Mouse (Mus musculus) midbrain, embryonic 14.5 days (tissue): Measurements from ENCODE around the gene Ephb1. TPM values are rescaled to one million over a fixed set of nuclear protein-coding genes. Genes with fewer than 3 reads are reported as not detected.

Source experiments
- ATAC-seq: fragments of 200-750 bp; cut with Nextera tagmentation; 2 replicates; pipeline ENCODE4 v1.8.0; 2017; ENCODE audit warnings: moderate number of reproducible peaks, moderate library complexity; ENCODE audit not compliant: low FRiP score, low TSS enrichment
- DNase-seq: peaks from one replicate; pipeline ENCODE4 v3.0.0-alpha.2; 2015
- H3K27ac ChIP-seq: fragments of 300-500 bp; sonication (generic); replicated peaks from 2 replicates; pipeline ENCODE4 v1.5.1; 2014; ENCODE audit warnings: mild to moderate bottlenecking, low read depth, low read length, moderate library complexity
- H3K27me3 ChIP-seq: fragments of 300-500 bp; sonication (generic); 2 replicates; pipeline ENCODE4 v1.6.1; 2014; ENCODE audit warnings: low read length, control low read depth, mixed read lengths; ENCODE audit not compliant: control insufficient read depth, insufficient read depth
- H3K36me3 ChIP-seq: fragments of 300-500 bp; sonication (generic); 2 replicates; pipeline ENCODE4 v1.6.1; 2014; ENCODE audit warnings: low read length, control low read depth; ENCODE audit not compliant: control insufficient read depth, insufficient read depth
- H3K4me1 ChIP-seq: fragments of 300-500 bp; sonication (generic); 2 replicates; pipeline ENCODE4 v1.6.1; 2014; ENCODE audit warnings: mild to moderate bottlenecking, antibody characterized with exemption, low read length, control low read depth; ENCODE audit not compliant: control insufficient read depth, insufficient read depth
- H3K4me2 ChIP-seq: fragments of 300-500 bp; sonication (generic); 2 replicates; pipeline ENCODE4 v1.6.1; 2014; ENCODE audit warnings: mild to moderate bottlenecking, low read length, moderate library complexity
- H3K4me3 ChIP-seq: fragments of 300-500 bp; sonication (generic); replicated peaks from 2 replicates; pipeline ENCODE4 v1.5.1; 2014; ENCODE audit warnings: low read depth, low read length
- H3K9ac ChIP-seq: fragments of 300-500 bp; sonication (generic); replicated peaks from 2 replicates; pipeline ENCODE4 v1.6.1; 2014; ENCODE audit warnings: mild to moderate bottlenecking, low read length, moderate library complexity
- H3K9me3 ChIP-seq: fragments of 300-500 bp; sonication (generic); 2 replicates; pipeline ENCODE4 v1.6.1; 2016; ENCODE audit warnings: low read length, control low read depth, mixed read lengths; ENCODE audit not compliant: control insufficient read depth
- WGBS: fragments of 180-500 bp; shearing (Covaris S2); extraction: QIAGEN DNeasy Blood & Tissue Kit; methylation state at CpG from one replicate; pipeline ENCODE4 v1.1.7; 2014; 5-methylcytosine and 5-hydroxymethylcytosine counted together
- polyA plus RNA-seq: library from polyadenylated mRNA; unstranded; fragments of >200 nt; fragmentation: Nextera tagmentation; extraction: Ambion mirVana; gene quantifications from 2 replicates; pipeline ENCODE4 v1.2.1, GENCODE M21; 2014

Gene Ephb1
- polyA plus RNA-seq, 1 experiment from 2014 or later, result 93.9 TPM

GRCm38 (mm10) chr9:102015516-102015915 is 339.0 kb downstream of the Ephb1 start:
- no peaks in the 10 kb centered on the region for H3K27me3 ChIP-seq
- no peak overlapping the region for H3K9ac ChIP-seq
- ATAC-seq, result no peak
- H3K4me2 ChIP-seq, result no peak overlapping the region
- DNase-seq, result no peak
- H3K36me3 ChIP-seq, result no peaks in the 10 kb centered on the region
- H3K4me1 ChIP-seq, result peaks cover 3% of the 10 kb centered on the region; the same call in 1 of the 2 replicates
- H3K4me3 ChIP-seq, result no peak overlapping the region
- no peak overlapping the region for H3K27ac ChIP-seq
- H3K9me3 ChIP-seq, result peaks cover 5% of the 10 kb centered on the region

- ATAC-seq (no peak), DNase-seq (no peak)
- H3K4me2 ChIP-seq, result no peak overlapping the region
Observed at GRCm38 (mm10) chr9:102007706-102008105, 346.8 kb downstream of the Ephb1 start.

GRCm38 (mm10) chr9:102006539-102006938 is 348.0 kb downstream of the Ephb1 start:
- Histone ChIP-seq H3K9me3 (no peaks in the 10 kb centered on the region), H3K9ac (no peak overlapping the region), H3K27ac (no peak overlapping the region), H3K36me3 (peaks cover 5% of the 10 kb centered on the region; the same call in 1 of the 2 replicates), H3K4me1 (peaks cover 11% of the 10 kb centered on the region; the same call in 1 of the 2 replicates), H3K27me3 (no peaks in the 10 kb centered on the region), H3K4me3 (no peak overlapping the region), H3K4me2 (no peak overlapping the region)
- 71% methylated on average over 2 of the region's 2 CpGs for WGBS
- peak; percentile 46 for DNase-seq
- peak; percentile 14; the same call in 1 of the 2 replicates for ATAC-seq

More at GRCm38 (mm10) chr9:102007706-102008105, 346.8 kb downstream of the Ephb1 start:
- Histone ChIP-seq H3K4me3 (no peak overlapping the region), H3K27ac (no peak overlapping the region), H3K9ac (no peak overlapping the region), H3K27me3 (no peaks in the 10 kb centered on the region), H3K9me3 (no peaks in the 10 kb centered on the region), H3K4me1 (peaks cover 11% of the 10 kb centered on the region; the same call in 1 of the 2 replicates), H3K36me3 (peaks cover 5% of the 10 kb centered on the region; the same call in 1 of the 2 replicates)
- 89% methylated on average over 10 of the region's 10 CpGs for WGBS

DNA sequence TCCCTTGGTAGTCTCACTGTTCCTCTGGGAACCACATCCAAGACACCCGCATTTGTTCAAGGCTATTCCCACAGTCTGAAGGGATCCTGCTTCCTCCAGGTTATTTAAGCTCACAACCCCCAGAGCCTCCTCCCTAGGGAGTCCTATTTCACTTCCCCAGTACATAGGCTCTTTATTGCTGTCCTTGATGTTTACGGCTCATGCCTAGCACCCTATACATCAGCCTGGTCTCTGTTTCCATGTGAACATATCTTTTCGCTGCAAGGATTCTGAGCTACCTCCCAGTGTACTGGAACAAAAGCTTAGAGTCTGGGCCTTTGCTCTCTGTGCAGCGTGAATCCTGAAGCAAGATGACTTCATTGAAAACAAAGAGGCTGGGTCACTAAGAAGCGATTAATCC is 351.6 kb downstream of the Ephb1 start:
- no peaks in the 10 kb centered on the region; the same call in 1 of the 2 replicates for H3K9me3 ChIP-seq
- 23% methylated on average over 5 of the region's 5 CpGs for WGBS
- ATAC-seq (no peak), DNase-seq (no peak)
- 0 out of 2 replicates have a peak, but pooled peaks cover 8% of the 10 kb centered on the region for H3K4me1 ChIP-seq
- H3K27ac ChIP-seq, result no peak overlapping the region
- H3K4me2 ChIP-seq, result no peak overlapping the region
- no peak overlapping the region for H3K9ac ChIP-seq
- H3K36me3 ChIP-seq, result peaks cover 16% of the 10 kb centered on the region
- no peaks in the 10 kb centered on the region for H3K27me3 ChIP-seq
- H3K4me3 ChIP-seq, result no peak overlapping the region

- no peak overlapping the region for H3K27ac ChIP-seq
- ATAC-seq (no peak), DNase-seq (no peak)
- 0 out of 2 replicates have a peak, but pooled peaks cover 8% of the 10 kb centered on the region for H3K4me1 ChIP-seq
- no peaks in the 10 kb centered on the region; the same call in 1 of the 2 replicates for H3K9me3 ChIP-seq
- H3K9ac ChIP-seq, result no peak overlapping the region
- H3K4me2 ChIP-seq, result no peak overlapping the region
- 89% methylated on average over 10 of the region's 10 CpGs for WGBS
- H3K4me3 ChIP-seq, result no peak overlapping the region
- peaks cover 13% of the 10 kb centered on the region for H3K36me3 ChIP-seq
- H3K27me3 ChIP-seq, result no peaks in the 10 kb centered on the region
Observed at GRCm38 (mm10) chr9:102002186-102002585, 352.3 kb downstream of the Ephb1 start.

DNA sequence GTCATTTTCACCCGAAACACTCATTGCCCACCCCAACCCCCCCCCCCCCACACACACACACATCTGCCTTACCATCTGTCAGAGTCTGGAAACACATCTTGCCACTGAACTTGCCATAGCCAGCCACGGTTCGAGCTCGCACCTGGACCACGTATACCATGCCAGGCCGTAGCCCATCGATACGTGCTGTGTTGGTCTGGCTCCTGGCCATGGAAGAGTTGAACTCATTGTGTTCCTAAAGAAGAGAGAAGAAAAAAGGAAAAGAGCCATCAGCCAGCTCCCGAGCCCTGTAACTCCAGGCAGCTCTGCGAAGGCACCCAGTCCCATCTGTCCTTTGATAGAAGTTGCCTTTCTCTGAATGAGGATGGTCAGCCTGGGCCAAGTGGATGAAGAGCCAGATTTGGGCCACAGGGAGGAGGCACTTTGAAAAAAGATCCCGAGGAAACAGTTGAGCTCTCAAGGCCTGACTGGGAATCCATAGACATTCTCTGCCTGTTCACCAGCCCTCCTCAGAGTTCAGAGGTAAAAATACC is 352.8 kb downstream of the Ephb1 start:
- Histone ChIP-seq H3K27me3 (no peaks in the 10 kb centered on the region), H3K4me2 (no peak overlapping the region), H3K36me3 (peaks cover 13% of the 10 kb centered on the region), H3K9me3 (no peaks in the 10 kb centered on the region; the same call in 1 of the 2 replicates), H3K27ac (no peak overlapping the region), H3K9ac (no peak overlapping the region), H3K4me1 (peaks cover 10% of the 10 kb centered on the region; the same call in 1 of the 2 replicates), H3K4me3 (no peak overlapping the region)
- 94% methylated on average over 11 of the region's 11 CpGs for WGBS
- DNase-seq (no peak), ATAC-seq (no peak)

DNA sequence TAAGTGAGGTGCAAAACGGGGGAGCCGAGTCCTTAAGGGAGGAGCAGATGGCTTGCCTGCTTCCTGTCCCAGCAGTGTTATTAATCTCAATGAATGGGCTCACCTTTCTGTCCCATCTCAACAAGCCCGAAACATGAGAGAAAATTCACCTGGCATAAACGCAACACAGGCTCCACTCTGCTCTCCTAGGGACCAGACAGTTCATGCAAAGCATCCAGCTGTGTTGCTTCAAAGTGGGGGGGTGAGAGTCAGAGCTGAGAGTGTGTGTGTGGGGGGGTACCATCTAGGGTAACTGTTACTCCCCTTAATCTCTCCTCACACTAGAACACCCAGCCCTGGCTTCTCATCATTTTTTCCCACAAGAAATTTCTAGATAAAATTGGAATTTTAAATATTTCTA is 354.8 kb downstream of the Ephb1 start:
- DNase-seq (no peak), ATAC-seq (no peak)
- Histone ChIP-seq H3K9ac (no peak overlapping the region), H3K27me3 (no peaks in the 10 kb centered on the region), H3K4me1 (peaks cover 9% of the 10 kb centered on the region; the same call in 1 of the 2 replicates), H3K9me3 (no peaks in the 10 kb centered on the region; the same call in 1 of the 2 replicates), H3K4me3 (no peak overlapping the region), H3K27ac (no peak overlapping the region), H3K4me2 (no peak overlapping the region), H3K36me3 (peaks cover 25% of the 10 kb centered on the region)
- 94% methylated on average over 4 of the region's 4 CpGs for WGBS

DNA sequence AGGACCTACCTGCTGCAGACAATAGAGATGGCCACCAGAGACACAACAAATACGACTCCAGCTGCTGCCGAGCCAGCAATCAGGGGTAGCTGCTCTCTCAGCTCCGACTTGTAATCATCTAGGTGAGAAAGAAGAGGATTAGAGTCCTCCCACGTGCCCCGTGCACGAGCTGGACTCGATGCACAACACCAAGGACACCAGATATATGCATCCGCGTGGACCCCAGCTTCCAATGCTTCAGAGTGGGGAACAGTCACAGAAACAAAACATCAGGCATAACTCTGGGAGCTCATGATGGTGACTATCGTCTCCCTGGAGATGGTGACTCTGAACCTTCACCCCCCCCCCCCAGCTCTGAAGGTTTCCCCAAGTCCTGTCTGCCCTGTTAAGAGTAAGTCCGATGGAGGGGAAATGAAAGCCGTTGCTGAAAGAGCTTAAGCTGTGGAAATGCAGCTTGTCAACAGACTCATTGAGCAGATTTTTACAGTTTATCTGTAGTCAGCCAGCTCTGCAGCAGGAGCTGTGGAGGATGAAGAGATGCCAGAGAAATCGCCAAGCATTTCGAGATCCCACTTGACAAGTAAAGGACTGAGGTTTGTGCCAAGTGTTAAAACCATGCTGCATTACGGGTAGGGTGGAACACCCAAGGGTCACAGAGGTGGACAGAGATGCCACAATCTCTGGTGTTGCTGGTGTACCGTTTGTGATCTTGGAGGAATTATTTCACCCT is 357.6 kb downstream of the Ephb1 start:
- Histone ChIP-seq H3K36me3 (peaks cover 46% of the 10 kb centered on the region), H3K27ac (peak overlapping the region; percentile 60), H3K4me1 (peaks cover 5% of the 10 kb centered on the region; the same call in 1 of the 2 replicates), H3K4me3 (no peak overlapping the region), H3K9ac (no peak overlapping the region), H3K4me2 (no peak overlapping the region), H3K9me3 (no peaks in the 10 kb centered on the region; the same call in 1 of the 2 replicates), H3K27me3 (no peaks in the 10 kb centered on the region)
- no peak for ATAC-seq
- 67% methylated on average over 16 of the region's 16 CpGs for WGBS
- DNase-seq, result peak; percentile 34
